Mouse (Mus musculus): ENCODE measurements around the gene Rapgef5.
A peak's percentile ranks its signal among the peaks of the same experiment; 100 is the strongest.

Rapgef5 gene

DNA sequence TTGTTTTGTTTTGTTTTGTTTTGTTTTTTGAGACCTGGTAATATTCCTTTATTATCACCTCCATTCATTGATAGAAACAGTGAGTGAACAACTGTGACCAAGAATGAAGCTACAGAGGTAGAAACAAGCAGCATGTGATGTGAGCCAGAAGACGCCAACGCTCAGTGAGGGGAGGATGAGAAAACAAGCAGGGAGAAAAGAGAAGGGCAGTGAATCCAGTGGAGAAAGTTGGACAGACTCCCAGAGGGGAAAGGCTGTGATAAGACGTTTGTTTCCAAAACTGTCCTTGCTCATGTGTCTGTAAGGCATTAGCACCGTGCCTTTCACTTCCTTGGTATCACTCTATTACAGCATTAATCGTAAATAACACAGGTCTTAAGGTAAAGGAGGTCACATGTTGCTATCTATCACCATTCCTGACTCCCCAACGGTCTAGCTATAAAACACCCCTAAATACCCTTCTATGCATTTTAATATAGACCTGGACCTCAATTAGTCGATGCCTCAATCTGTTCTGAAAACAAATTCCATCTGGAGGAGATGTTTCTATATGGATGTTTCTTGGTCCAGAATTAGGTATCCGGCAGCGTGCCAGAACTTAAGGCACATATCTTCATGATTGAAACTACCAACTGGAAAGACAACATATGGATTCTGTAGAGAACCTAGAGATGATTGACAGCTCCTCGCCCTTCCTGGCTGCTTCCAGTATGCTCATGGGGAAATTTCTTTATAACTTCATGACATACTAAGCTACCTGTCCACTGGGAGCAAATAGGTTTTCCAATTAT, 153.5 kb downstream of the Rapgef5 start:
- no peak for DNase-seq (ENCODE audit: low spot score in 2 of 2)

- DNase-seq (ENCODE audit: low spot score in 2 of 2), result no peak
Observed at GRCm38 (mm10) chr12:117673188-117673587, 156.9 kb downstream of the Rapgef5 start.

DNA sequence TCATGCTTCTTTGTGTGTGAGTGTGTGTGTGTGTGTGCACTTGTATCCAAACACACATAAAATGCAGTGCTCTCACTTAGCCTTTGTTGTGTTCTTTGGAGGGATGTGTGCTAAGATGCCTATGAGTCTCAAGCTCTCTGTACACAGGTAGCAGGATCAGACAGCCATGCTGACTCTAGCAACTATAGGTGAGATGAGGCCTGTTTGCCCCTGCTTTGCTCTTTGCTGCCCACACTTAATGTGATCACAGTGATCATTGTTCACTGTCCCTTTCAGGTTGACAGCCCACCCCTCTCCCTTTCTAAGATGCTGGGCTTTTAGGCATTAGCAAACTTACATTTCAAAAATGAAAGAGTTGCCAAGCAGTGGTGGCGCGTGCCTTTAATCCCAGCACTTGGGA, 158.2 kb downstream of the Rapgef5 start:
- DNase-seq (ENCODE audit: low spot score in 2 of 2), result no peak

GRCm38 (mm10) chr12:117676265-117676664, 160.0 kb downstream of the Rapgef5 start:
- DNase-seq (ENCODE audit: low spot score in 2 of 2), result no peak

- DNase-seq (ENCODE audit: low spot score in 2 of 2), result no peak
Observed at GRCm38 (mm10) chr12:117678916-117679315, 162.6 kb downstream of the Rapgef5 start.

DNA sequence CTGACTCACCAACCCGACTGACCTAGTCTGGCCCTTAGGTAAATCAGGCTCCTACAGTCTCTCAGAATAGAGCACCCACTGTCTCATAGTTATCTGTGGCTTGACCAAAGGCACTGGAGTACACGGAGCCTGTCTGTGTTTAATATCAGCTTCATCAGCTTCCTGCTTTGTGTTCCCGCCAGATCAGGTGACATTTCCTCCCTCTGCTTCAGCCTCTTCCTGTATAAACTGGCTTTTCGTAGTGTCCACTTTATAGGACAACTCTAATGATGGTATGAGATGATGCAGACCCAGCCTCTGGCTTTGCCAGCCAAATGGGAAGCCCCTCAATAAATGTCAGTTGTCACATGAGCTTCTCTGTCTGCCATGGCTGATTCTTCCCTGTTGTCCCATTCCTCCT, 163.5 kb downstream of the Rapgef5 start:
- no peak for DNase-seq (ENCODE audit: low spot score in 2 of 2)

DNA sequence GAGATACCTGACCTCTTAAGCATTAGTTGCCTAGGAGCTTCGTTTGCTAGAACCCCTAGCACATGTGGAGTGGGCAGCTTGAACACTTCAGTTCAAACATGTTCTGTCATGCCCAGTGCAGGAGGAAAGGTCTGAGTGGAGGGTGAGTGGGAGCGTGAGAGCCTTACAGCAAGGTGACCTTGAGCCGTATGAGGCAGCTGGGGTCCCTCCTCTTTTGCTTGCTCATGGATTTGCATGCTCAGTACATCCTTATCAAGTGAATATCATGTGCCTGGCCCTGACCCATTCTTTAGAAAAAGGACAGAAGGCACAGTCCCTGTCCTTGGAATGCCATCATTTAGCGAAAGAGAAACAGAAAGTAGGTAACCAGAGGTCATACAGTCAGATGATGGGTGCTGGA, 165.0 kb downstream of the Rapgef5 start:
- no peak for DNase-seq (ENCODE audit: low spot score in 2 of 2)

- DNase-seq (ENCODE audit: low spot score in 2 of 2), result no peak
Observed at GRCm38 (mm10) chr12:117683377-117683776, 167.1 kb downstream of the Rapgef5 start.

DNA sequence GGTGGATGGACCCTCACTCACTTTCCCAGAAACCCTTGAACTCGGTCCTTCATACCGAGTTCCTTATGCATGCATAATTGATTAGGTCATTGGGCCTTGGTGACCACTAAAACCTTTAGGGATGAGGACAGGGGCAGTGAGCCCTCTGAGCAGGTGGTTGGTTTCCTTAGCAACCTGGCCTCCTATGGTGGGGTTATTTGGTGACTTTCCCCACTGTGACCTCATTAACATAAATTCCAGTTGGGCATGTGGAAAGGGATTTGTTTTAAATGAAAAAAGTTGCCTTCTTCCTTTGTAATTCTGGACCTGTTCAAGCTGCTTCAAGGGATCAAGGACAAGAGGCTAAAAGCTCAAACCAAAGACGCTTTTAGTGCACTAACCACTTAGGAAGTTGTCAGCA, 167.7 kb downstream of the Rapgef5 start:
- DNase-seq (ENCODE audit: low spot score in 2 of 2), result no peak

DNA sequence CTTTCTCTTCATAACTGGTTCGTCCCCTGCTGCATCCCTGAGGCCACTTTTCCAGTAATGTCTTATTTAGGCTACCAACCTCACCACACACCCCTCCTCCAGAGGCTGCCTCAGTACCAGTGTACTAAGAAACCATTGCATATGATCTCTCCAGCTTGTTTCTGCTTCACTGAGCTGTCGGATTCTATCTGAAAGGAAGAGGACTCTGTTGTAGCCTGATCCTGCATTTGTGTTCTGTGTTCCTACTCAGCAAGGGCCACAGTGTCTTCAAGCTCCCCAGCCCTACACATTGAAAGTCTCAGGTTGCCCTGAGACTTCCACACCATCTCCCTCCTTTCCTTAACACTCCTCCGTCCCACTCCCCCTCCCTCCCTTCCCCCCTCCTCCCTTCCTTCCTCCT, 168.5 kb downstream of the Rapgef5 start:
- DNase-seq (ENCODE audit: low spot score in 2 of 2), result no peak

- no peak for DNase-seq (ENCODE audit: low spot score in 2 of 2)
Observed at GRCm38 (mm10) chr12:117685336-117685735, 169.1 kb downstream of the Rapgef5 start.

DNA sequence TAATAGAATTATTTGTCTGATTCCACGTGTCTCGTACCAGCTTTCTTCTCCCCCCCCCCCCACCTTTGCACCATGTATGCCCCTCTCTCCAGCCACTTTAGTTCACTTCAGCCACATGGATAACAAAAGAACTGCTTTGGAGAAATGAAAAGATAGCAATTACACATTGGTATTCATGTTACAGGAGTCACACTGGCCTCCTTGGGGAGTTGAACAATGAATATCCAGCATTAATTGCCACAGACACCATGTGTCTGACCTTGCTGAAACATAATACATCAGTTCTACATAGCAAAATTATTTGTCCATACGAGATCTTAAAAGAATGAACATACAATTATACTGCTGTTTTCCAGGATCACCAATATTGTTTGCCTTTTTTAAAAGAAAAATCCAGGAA, 170.5 kb downstream of the Rapgef5 start:
- DNase-seq (ENCODE audit: low spot score in 2 of 2), result no peak

GRCm38 (mm10) chr12:117688655-117689548, 172.6 kb downstream of the Rapgef5 start:
- peak; percentile 32 to 47 for DNase-seq (ENCODE audit: low spot score in 2 of 2)

GRCm38 (mm10) chr12:117691336-117691735, 175.1 kb downstream of the Rapgef5 start:
- no peak for DNase-seq (ENCODE audit: low spot score in 2 of 2)

- DNase-seq (ENCODE audit: low spot score in 2 of 2), result no peak
Observed at GRCm38 (mm10) chr12:117692775-117693174, 176.5 kb downstream of the Rapgef5 start.

GRCm38 (mm10) chr12:117699950-117700665, 183.8 kb downstream of the Rapgef5 start:
- no peak for DNase-seq (ENCODE audit: low spot score in 2 of 2)

DNA sequence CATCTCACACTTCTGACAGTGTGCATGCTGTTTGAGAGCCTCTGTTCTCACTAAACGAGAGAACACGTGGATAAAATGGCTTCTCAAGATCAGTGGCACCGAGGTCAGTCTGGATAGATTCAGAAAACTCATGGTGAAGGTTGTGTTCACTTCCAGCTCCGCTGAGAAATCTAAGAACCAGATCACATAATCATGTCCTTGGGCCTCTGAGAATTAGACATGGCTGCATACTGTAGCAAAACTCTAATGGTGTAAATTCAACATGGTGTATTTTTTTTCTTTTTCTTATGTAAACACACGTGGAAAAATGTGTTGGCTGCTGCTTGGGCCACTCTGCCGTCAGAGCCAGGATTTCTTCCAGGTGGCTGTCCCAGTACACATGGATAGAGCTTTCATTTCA, 184.6 kb downstream of the Rapgef5 start:
- no peak for DNase-seq (ENCODE audit: low spot score in 2 of 2)

- DNase-seq (ENCODE audit: low spot score in 2 of 2), result no peak
Observed at GRCm38 (mm10) chr12:117702291-117702690, 186.0 kb downstream of the Rapgef5 start.

- DNase-seq (ENCODE audit: low spot score in 2 of 2), result no peak
Observed at GRCm38 (mm10) chr12:117702928-117703327, 186.6 kb downstream of the Rapgef5 start.

DNA sequence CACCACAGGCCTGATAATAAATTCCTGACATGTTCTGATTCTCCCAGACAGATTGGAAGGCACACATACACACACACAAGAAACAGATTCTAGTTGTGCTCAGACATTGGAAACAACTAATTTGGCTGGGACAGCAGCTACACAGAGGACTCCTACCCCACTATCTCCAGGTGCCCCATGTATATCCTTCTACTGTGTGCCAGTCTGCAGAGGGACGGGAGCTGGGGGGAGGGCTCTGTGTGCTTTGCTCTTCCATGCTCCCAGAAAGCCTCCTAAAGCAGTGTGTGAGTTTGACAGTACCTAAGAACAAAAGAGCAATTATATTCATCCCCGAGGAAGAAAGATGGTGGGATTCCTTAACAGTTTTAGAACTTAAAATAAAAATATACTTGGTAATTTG, 187.1 kb downstream of the Rapgef5 start:
- no peak for DNase-seq (ENCODE audit: low spot score in 2 of 2)

GRCm38 (mm10) chr12:117705308-117705707, 189.0 kb downstream of the Rapgef5 start:
- no peak for DNase-seq (ENCODE audit: low spot score in 2 of 2)

GRCm38 (mm10) chr12:117709280-117709679, 193.0 kb downstream of the Rapgef5 start:
- no peak for DNase-seq (ENCODE audit: low spot score in 2 of 2)
